Mouse (Mus musculus) CH12.LX (cell line): ENCODE measurements around the gene Ablim2. TPM values are rescaled to one million over a fixed set of nuclear protein-coding genes. Genes with fewer than 3 reads are reported as not detected.

Experiments
- DNase-seq: peaks from one replicate; pipeline ENCODE4 v3.0.0-alpha.2; 2013; ENCODE audit errors: extremely low read depth
- H3K27ac ChIP-seq: 2 replicates; pipeline ENCODE4 v1.5.1; 2012; ENCODE audit warnings: low read depth, mild to moderate bottlenecking, control low read depth, moderate library complexity; ENCODE audit not compliant: insufficient read depth
- H3K27me3 ChIP-seq: replicated peaks from 2 replicates; pipeline ENCODE3; 2012; ENCODE audit warnings: inconsistent platforms
- H3K36me3 ChIP-seq, 2 experiments: replicated peaks in 1 of 2; 2 replicates each; pipeline versions ENCODE3 to v1.6.1; 2012; ENCODE audit warnings: inconsistent platforms in 1 of 2, low read length in 1 of 2, mild to moderate bottlenecking in 1 of 2, mixed read lengths in 1 of 2, moderate library complexity in 1 of 2; ENCODE audit not compliant: control insufficient read depth in 1 of 2, insufficient read depth in 1 of 2
- H3K4me1 ChIP-seq, 2 experiments: 2 replicates each; pipeline ENCODE4 v1.6.1; 2012; ENCODE audit warnings: inconsistent platforms in 1 of 2, moderate library complexity in 1 of 2; ENCODE audit not compliant: insufficient read depth in 2 of 2, control insufficient read depth in 1 of 2
- H3K4me2 ChIP-seq: 2 replicates; pipeline ENCODE4 v1.6.1; 2012; ENCODE audit warnings: low read depth, mild to moderate bottlenecking, control low read depth; ENCODE audit not compliant: poor library complexity, insufficient read depth, severe bottlenecking
- H3K4me3 ChIP-seq, 3 experiments: fragments of 150-350 bp in 1 of 3; sonication (generic) in 1 of 3; replicated peaks in 1 of 3; 2 replicates each; pipeline versions ENCODE3 to v1.5.1; 2011 to 2012; ENCODE audit warnings: low read depth in 2 of 3, low read length in 2 of 3, mild to moderate bottlenecking in 2 of 3, moderate library complexity in 2 of 3, control low read depth in 1 of 3, improper control_type of control experiment in 1 of 3, inconsistent platforms in 1 of 3, mixed read lengths in 1 of 3; ENCODE audit not compliant: poor library complexity in 1 of 3
- H3K79me2 ChIP-seq: replicated peaks from 2 replicates; pipeline ENCODE4 v1.6.1; 2012; ENCODE audit warnings: mild to moderate bottlenecking, moderate library complexity; ENCODE audit not compliant: control insufficient read depth, poor library complexity, insufficient read depth, severe bottlenecking; ENCODE audit errors: extremely low read depth
- H3K9ac ChIP-seq: 2 replicates; pipeline ENCODE4 v1.6.1; 2012; ENCODE audit warnings: low read depth, mild to moderate bottlenecking, control low read depth, moderate library complexity; ENCODE audit not compliant: insufficient read depth
- H3K9me3 ChIP-seq: replicated peaks from 2 replicates; pipeline ENCODE3; 2012; ENCODE audit warnings: low read length, inconsistent platforms, mixed read lengths
- BHLHE40 ChIP-seq: IDR thresholded peaks from 2 replicates; pipeline ENCODE4 v1.6.1; 2011; ENCODE audit warnings: mild to moderate bottlenecking, low read depth, low read length, improper control_type of control experiment
- CHD1 ChIP-seq: IDR thresholded peaks from 2 replicates; pipeline ENCODE4 v1.6.1; 2012; ENCODE audit warnings: low read depth, low read length, improper control_type of control experiment, inconsistent platforms
- CHD2 ChIP-seq: IDR thresholded peaks from 2 replicates; pipeline ENCODE4 v1.6.1; 2011; ENCODE audit warnings: low read length, improper control_type of control experiment
- CTCF ChIP-seq, 2 experiments: IDR thresholded peaks in 1 of 2; conservative IDR thresholded peaks in 1 of 2; 2 replicates each; pipeline ENCODE4 v1.5.1; 2011 to 2012; ENCODE audit warnings: low read depth in 2 of 2, low read length in 2 of 2, improper control_type of control experiment in 1 of 2, inconsistent platforms in 1 of 2, mild to moderate bottlenecking in 1 of 2, moderate library complexity in 1 of 2
- E2F4 ChIP-seq: IDR thresholded peaks from 2 replicates; pipeline ENCODE4 v1.6.1; 2011; ENCODE audit warnings: low read depth, low read length, improper control_type of control experiment; ENCODE audit not compliant: insufficient replicate concordance
- ELF1 ChIP-seq: IDR thresholded peaks from 2 replicates; pipeline ENCODE4 v1.6.1; 2014; ENCODE audit warnings: low read depth, mild to moderate bottlenecking, inconsistent platforms, low read length, improper control_type of control experiment
- EP300 ChIP-seq: IDR thresholded peaks from 2 replicates; pipeline ENCODE4 v1.6.1; 2011; ENCODE audit warnings: low read length, improper control_type of control experiment
- ETS1 ChIP-seq: conservative IDR thresholded peaks from 2 replicates; pipeline ENCODE4 v1.6.1; 2012; ENCODE audit warnings: low read depth, mild to moderate bottlenecking, inconsistent platforms, low read length, improper control_type of control experiment, moderate library complexity
- IRF4 ChIP-seq: IDR thresholded peaks from 2 replicates; pipeline ENCODE4 v1.6.1; 2014; ENCODE audit warnings: low read depth, mild to moderate bottlenecking, inconsistent platforms, low read length, improper control_type of control experiment
- JUN ChIP-seq: IDR thresholded peaks from 2 replicates; pipeline ENCODE4 v1.6.1; 2011; ENCODE audit warnings: low read depth, mild to moderate bottlenecking, low read length, improper control_type of control experiment, moderate library complexity; ENCODE audit not compliant: insufficient read depth
- JUND ChIP-seq: conservative IDR thresholded peaks from 2 replicates; pipeline ENCODE4 v1.6.1; 2011; ENCODE audit warnings: low read depth, low read length, improper control_type of control experiment
- KAT2A ChIP-seq: IDR thresholded peaks from 2 replicates; pipeline ENCODE4 v1.6.1; 2012; ENCODE audit warnings: low read length, improper control_type of control experiment, inconsistent platforms; ENCODE audit not compliant: insufficient replicate concordance
- MAFK ChIP-seq: IDR thresholded peaks from 2 replicates; pipeline ENCODE4 v1.6.1; 2011; ENCODE audit warnings: low read length, improper control_type of control experiment; ENCODE audit not compliant: insufficient replicate concordance
- MAX ChIP-seq: IDR thresholded peaks from 2 replicates; pipeline ENCODE4 v1.6.1; 2011; ENCODE audit warnings: low read length, improper control_type of control experiment
- MAZ ChIP-seq: IDR thresholded peaks from 2 replicates; pipeline ENCODE4 v1.6.1; 2012; ENCODE audit warnings: low read depth, mild to moderate bottlenecking, inconsistent platforms, low read length, improper control_type of control experiment, moderate library complexity
- MEF2A ChIP-seq: IDR thresholded peaks from 2 replicates; pipeline ENCODE4 v1.6.1; 2014; ENCODE audit warnings: low read depth, mild to moderate bottlenecking, inconsistent platforms, low read length, improper control_type of control experiment, borderline replicate concordance
- NELFE ChIP-seq: IDR thresholded peaks from 2 replicates; pipeline ENCODE4 v1.6.1; 2011; ENCODE audit warnings: low read depth, low read length, improper control_type of control experiment
- NRF1 ChIP-seq: IDR thresholded peaks from 2 replicates; pipeline ENCODE4 v1.6.1; 2014; ENCODE audit warnings: low read depth, mild to moderate bottlenecking, inconsistent platforms, low read length, improper control_type of control experiment, moderate library complexity
- PAX5 ChIP-seq: IDR thresholded peaks from 2 replicates; pipeline ENCODE4 v1.6.1; 2012; ENCODE audit warnings: low read length, inconsistent platforms, mixed read lengths
- POLR2A ChIP-seq: IDR thresholded peaks from 2 replicates; pipeline ENCODE4 v1.6.1; 2011; ENCODE audit warnings: low read depth, mild to moderate bottlenecking, improper control_type of control experiment, low read length
- POLR2AphosphoS2 ChIP-seq: IDR thresholded peaks from 2 replicates; pipeline ENCODE4 v1.6.1; 2011; ENCODE audit warnings: low read depth, low read length, improper control_type of control experiment
- RCOR1 ChIP-seq: conservative IDR thresholded peaks from 2 replicates; pipeline ENCODE4 v1.6.1; 2012; ENCODE audit warnings: low read depth, mild to moderate bottlenecking, inconsistent platforms, low read length, improper control_type of control experiment
- SIN3A ChIP-seq: IDR thresholded peaks from 2 replicates; pipeline ENCODE4 v1.6.1; 2012; ENCODE audit warnings: low read length, improper control_type of control experiment, inconsistent platforms
- SMC3 ChIP-seq: IDR thresholded peaks from 2 replicates; pipeline ENCODE4 v1.6.1; 2011; ENCODE audit warnings: low read depth, low read length, improper control_type of control experiment
- TBP ChIP-seq: conservative IDR thresholded peaks from 2 replicates; pipeline ENCODE4 v1.6.1; 2011; ENCODE audit warnings: low read depth, low read length, improper control_type of control experiment
- TCF12 ChIP-seq: IDR thresholded peaks from 2 replicates; pipeline ENCODE4 v1.6.1; 2014; ENCODE audit warnings: low read depth, mild to moderate bottlenecking, inconsistent platforms, low read length, improper control_type of control experiment
- UBTF ChIP-seq: IDR thresholded peaks from 2 replicates; pipeline ENCODE4 v1.6.1; 2012; ENCODE audit warnings: low read depth, mild to moderate bottlenecking, inconsistent platforms, low read length, improper control_type of control experiment, moderate library complexity
- USF1 ChIP-seq: IDR thresholded peaks from 2 replicates; pipeline ENCODE4 v1.6.1; 2014; ENCODE audit warnings: low read depth, mild to moderate bottlenecking, inconsistent platforms, low read length, improper control_type of control experiment
- USF2 ChIP-seq: conservative IDR thresholded peaks from 2 replicates; pipeline ENCODE4 v1.6.1; 2011; ENCODE audit warnings: low read depth, low read length, improper control_type of control experiment
- ZC3H11A ChIP-seq: IDR thresholded peaks from 2 replicates; pipeline ENCODE4 v1.6.1; 2012; ENCODE audit warnings: low read depth, mild to moderate bottlenecking, inconsistent platforms, low read length, improper control_type of control experiment
- ZNF384 ChIP-seq: IDR thresholded peaks from 2 replicates; pipeline ENCODE4 v1.6.1; 2012; ENCODE audit warnings: low read depth, low read length, improper control_type of control experiment, inconsistent platforms
- dilution Hi-C: fragments of 300-500 bp; cut with MboI; formaldehyde crosslinking; loops from 2 replicates; pipeline ENCODE4 v1.14.3; 2020; ENCODE audit warnings: low sequenced_read_pairs; ENCODE audit not compliant: extremely low pct_unique_long_range_greater_than_20kb, extremely low pct_ligation_motif_present
- in situ Hi-C: fragments of 300-500 bp; cut with MboI; formaldehyde crosslinking; loops from 3 replicates; pipeline ENCODE4 v1.14.3; 2019; ENCODE audit warnings: low sequenced_read_pairs, low pct_ligation_motif_present, low pct_unique_long_range_greater_than_20kb, mixed read lengths
- polyA plus RNA-seq: library from polyadenylated mRNA; unstranded; fragments of >175 nt; gene quantifications from 2 replicates; pipeline ENCODE4 v1.2.1, GENCODE M21; 2012; ENCODE audit warnings: low read depth; ENCODE audit not compliant: insufficient read length
- total RNA-seq, 2 experiments: library from RNA; depleted of rRNA; stranded (reverse); fragments of 300-350 nt in 1 of 2; fragments of >200 nt in 1 of 2; gene quantifications; 2 replicates each; pipeline ENCODE4 v1.2.3; 2012 to 2014

Gene Ablim2
- total and polyA plus RNA-seq, 3 experiments = 4.4 to 12.2 (median 11.0) TPM

GRCm38 (mm10) chr5:35728344-35728956 lies 29.2 kb upstream of the Ablim2 start:
- no peaks in the 10 kb centered on the region for H3K79me2 ChIP-seq
- dilution Hi-C loops = no loop called here
- peaks cover 18 to 45% of the 10 kb centered on the region in 2 experiments for H3K4me1 ChIP-seq
- no peaks in the 10 kb centered on the region for H3K9me3 ChIP-seq
- peak overlapping the region; percentile 13 to 53 (median 45) for H3K4me3 ChIP-seq
- peak overlapping the region; percentile 62 for H3K4me2 ChIP-seq
- no peak overlapping the region for H3K9ac ChIP-seq
- H3K36me3 ChIP-seq = peaks cover 0 to 6% of the 10 kb centered on the region in 2 experiments
- TF ChIP-seq MAX = no peak
- TF ChIP-seq USF2 = no peak
- TF ChIP-seq ZNF384 = no peak
- TF ChIP-seq KAT2A = no peak
- TF ChIP-seq CTCF (conservative IDR thresholded peaks at IDR 0.05 in 1 of 2, IDR thresholded peaks at IDR 0.05 in 1 of 2; ENCODE audit: low read depth in 2 of 2, low read length in 2 of 2) = no peak
- no peak for TF ChIP-seq ZC3H11A
- TF ChIP-seq MEF2A = no peak
- no peak for DNase-seq
- H3K27me3 ChIP-seq = no peaks in the 10 kb centered on the region
- in situ Hi-C loops = no loop called here
- no peak overlapping the region for H3K27ac ChIP-seq

DNA sequence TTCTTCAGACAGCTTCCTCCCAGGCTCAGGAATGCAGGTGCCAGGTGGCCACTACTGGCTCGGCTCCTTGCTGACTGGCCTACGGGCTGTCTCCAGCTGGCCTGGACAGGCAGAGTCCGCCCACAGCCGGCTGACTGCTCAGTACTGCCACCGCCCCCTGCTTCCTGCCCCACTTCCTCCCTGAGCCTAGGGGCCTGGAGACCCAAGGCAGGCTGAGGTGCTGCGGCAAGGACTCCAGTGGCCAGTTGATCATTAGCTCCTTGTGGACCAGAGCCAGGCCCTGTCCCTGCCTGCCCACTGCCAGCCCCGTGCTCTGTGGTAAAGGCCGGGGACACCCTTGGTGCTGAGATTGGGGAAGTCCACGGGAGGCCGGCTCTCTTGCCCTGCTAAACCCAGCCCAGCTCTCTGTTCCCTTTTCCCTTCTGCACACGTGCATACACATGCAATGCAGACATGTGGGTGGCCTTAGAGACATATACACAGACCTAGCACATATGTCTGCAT lies 28.7 kb upstream of the Ablim2 start:
- in situ Hi-C loops (no loop called here), dilution Hi-C loops (no loop called here)
- Histone ChIP-seq H3K27me3 (no peaks in the 10 kb centered on the region), H3K9me3 (no peaks in the 10 kb centered on the region), H3K9ac (no peak overlapping the region), H3K4me2 (peak overlapping the region; percentile 62), H3K4me3 (peak overlapping the region; percentile 14 to 53 (median 45)), H3K79me2 (no peaks in the 10 kb centered on the region), H3K36me3 (peaks cover 0 to under 1% of the 10 kb centered on the region in 2 experiments), H3K4me1 (peaks cover 19 to 42% of the 10 kb centered on the region in 2 experiments), H3K27ac (no peak overlapping the region)
- peak; percentile 62 for DNase-seq
- peak; percentile 82 for TF ChIP-seq TBP
- no peak for TF ChIP-seq MAZ
- peak; percentile 84 for TF ChIP-seq MAX
- peak; percentile 86 for TF ChIP-seq IRF4
- 0 out of 2 replicates have a peak, but pooled peaks have one; percentile 6 for TF ChIP-seq NRF1
- no peak for TF ChIP-seq CHD2
- no peak for TF ChIP-seq KAT2A
- no peak for TF ChIP-seq RCOR1
- TF ChIP-seq SIN3A = peak; percentile 44; the same call in 1 of the 2 replicates
- peak; percentile 22; the same call in 1 of the 2 replicates for TF ChIP-seq POLR2A
- no peak for TF ChIP-seq PAX5
- TF ChIP-seq USF2 = no peak
- TF ChIP-seq BHLHE40 = peak; percentile 99
- no peak for TF ChIP-seq CTCF (conservative IDR thresholded peaks at IDR 0.05 in 1 of 2, IDR thresholded peaks at IDR 0.05 in 1 of 2; ENCODE audit: low read depth in 2 of 2, low read length in 2 of 2)
- no peak for TF ChIP-seq MAFK
- TF ChIP-seq POLR2AphosphoS2 = no peak
- TF ChIP-seq JUND = no peak
- TF ChIP-seq TCF12 = peak; percentile 49; the same call in 1 of the 2 replicates
- TF ChIP-seq USF1 = no peak
- peak; percentile 93 for TF ChIP-seq UBTF
- no peak for TF ChIP-seq E2F4
- TF ChIP-seq CHD1 = no peak
- no peak for TF ChIP-seq SMC3
- TF ChIP-seq EP300 = peak; percentile 74
- no peak for TF ChIP-seq ZNF384
- no peak for TF ChIP-seq JUN
- TF ChIP-seq ELF1 = peak; percentile 59
- peak; percentile 82 for TF ChIP-seq ETS1
- no peak for TF ChIP-seq NELFE
- TF ChIP-seq MEF2A = peak; percentile 17; the same call in 1 of the 2 replicates
